Mouse (Mus musculus) hindbrain, embryonic 13.5 days (tissue): ENCODE measurements around the gene Ttc16. TPM values are rescaled to one million over a fixed set of nuclear protein-coding genes. Genes with fewer than 3 reads are reported as not detected.
A peak's percentile ranks its signal among the peaks of the same experiment; 100 is the strongest.

ENCODE experiments used
- ATAC-seq: fragments of 200-750 bp; cut with Nextera tagmentation; 2 replicates; pipeline ENCODE4 v1.8.0; 2017; ENCODE audit warnings: moderate TSS enrichment; ENCODE audit not compliant: low FRiP score
- H3K27ac ChIP-seq: fragments of 300-500 bp; sonication (generic); 2 replicates; pipeline ENCODE4 v1.5.1; 2015; ENCODE audit warnings: inconsistent platforms, mild to moderate bottlenecking, moderate library complexity
- H3K27me3 ChIP-seq: fragments of 300-500 bp; sonication (generic); 2 replicates; pipeline ENCODE4 v1.6.1; 2015; ENCODE audit warnings: mild to moderate bottlenecking, inconsistent platforms
- H3K36me3 ChIP-seq: fragments of 300-500 bp; sonication (generic); 2 replicates; pipeline ENCODE4 v1.6.1; 2015; ENCODE audit warnings: mild to moderate bottlenecking, inconsistent platforms
- H3K4me1 ChIP-seq: fragments of 300-500 bp; sonication (generic); replicated peaks from 2 replicates; pipeline ENCODE4 v1.6.1; 2015; ENCODE audit warnings: inconsistent platforms
- H3K4me2 ChIP-seq: fragments of 300-500 bp; sonication (generic); 2 replicates; pipeline ENCODE4 v1.6.1; 2015; ENCODE audit warnings: inconsistent platforms, mild to moderate bottlenecking, moderate library complexity
- H3K4me3 ChIP-seq: fragments of 300-500 bp; sonication (generic); 2 replicates; pipeline ENCODE4 v1.5.1; 2015; ENCODE audit warnings: mild to moderate bottlenecking, inconsistent platforms
- H3K9ac ChIP-seq: fragments of 300-500 bp; sonication (generic); 2 replicates; pipeline ENCODE4 v1.6.1; 2015; ENCODE audit warnings: mild to moderate bottlenecking, inconsistent platforms
- H3K9me3 ChIP-seq: fragments of 300-500 bp; sonication (generic); 2 replicates; pipeline ENCODE4 v1.6.1; 2016; ENCODE audit warnings: inconsistent platforms
- WGBS: fragments of 180-500 bp; shearing (Covaris S2); methylation state at CpG from one replicate; pipeline ENCODE4 v1.1.7; 2015; 5-methylcytosine and 5-hydroxymethylcytosine counted together
- polyA plus RNA-seq: library from polyadenylated mRNA; unstranded; fragments of >200 nt; fragmentation: Nextera tagmentation; extraction: Ambion mirVana; gene quantifications from 2 replicates; pipeline ENCODE4 v1.2.1, GENCODE M21; 2015

Gene Ttc16
- polyA plus RNA-seq, 1 experiment from 2014 or later, result 1.8 TPM

DNA sequence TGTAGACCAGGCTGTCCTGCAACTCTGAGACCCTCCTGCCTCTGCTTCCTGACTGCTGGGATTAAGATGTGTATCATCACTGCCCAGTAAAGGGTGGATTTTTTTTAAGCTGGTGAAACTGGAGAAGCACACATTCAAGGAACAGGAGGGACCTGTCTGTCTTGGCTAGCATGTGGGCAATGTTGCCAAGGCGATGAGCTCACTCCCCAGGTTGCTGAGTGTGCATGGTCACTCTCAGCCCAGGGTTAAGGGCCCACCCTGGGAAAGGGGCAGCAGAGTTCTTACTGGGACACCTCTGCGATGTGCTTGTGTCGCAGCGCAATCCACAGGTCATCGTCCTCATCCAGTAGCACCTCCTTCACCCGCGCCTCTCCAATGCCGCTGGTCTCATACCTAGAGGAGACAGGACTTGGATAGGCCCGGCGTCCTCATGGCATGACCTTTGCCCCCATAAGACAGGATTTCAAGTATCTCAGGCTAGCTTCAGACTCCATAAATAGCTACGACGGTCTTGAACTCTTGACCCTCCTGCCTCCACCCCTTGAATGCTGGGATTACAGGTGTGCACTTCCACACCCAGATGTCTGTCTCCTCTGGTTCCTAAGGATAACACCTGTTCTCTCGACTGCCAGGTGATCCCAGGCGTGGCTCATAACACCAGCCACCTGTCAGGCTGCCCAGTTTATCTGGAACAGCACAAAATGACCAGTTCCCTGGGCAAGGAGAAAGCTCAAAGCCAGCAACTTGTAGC lies 33.6 kb upstream of the Ttc16 start:
- ATAC-seq, result no peak
- Histone ChIP-seq H3K4me2 (no peak overlapping the region), H3K9ac (no peak overlapping the region), H3K4me3 (no peak overlapping the region), H3K27me3 (no peaks in the 10 kb centered on the region), H3K27ac (no peak overlapping the region), H3K9me3 (no peaks in the 10 kb centered on the region), H3K4me1 (0 out of 2 replicates have a peak, but pooled peaks cover 3% of the 10 kb centered on the region), H3K36me3 (peaks cover 96% of the 10 kb centered on the region)
- 94% methylated on average over 14 of the region's 14 CpGs for WGBS

DNA sequence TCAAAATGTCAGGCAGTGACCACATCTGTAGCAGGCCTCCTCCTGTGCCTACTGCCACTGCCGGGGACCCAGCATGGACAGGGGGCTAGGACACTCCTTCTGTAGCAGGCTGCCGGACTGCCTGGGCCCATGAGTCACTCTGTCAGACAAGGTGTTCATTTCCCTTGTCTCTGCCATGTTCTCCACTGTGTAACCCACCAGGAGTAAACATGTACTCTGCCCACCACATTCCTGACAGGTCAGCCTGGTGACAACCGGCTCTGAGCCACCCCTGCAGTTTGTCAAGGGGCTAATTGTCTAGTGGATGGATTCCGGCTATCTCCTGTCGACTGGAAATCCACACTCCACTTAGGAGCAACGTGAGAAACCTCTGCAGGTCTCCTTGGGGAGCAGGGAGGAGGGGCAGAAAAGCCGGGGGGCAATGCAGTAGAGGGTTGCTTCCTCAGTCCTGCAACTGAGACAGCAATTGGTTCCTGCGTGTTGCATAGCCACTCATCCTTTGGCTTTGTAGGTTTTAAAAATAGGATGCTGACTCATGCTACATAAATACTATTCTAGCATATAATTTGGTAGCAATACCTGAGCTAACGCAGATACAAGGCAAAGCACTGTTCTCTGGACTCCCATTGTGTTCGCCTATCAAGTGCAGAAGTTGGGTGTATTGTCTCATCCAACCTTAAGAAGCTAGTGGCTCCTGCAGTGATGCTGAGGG lies 23.0 kb upstream of the Ttc16 start:
- H3K36me3 ChIP-seq, result peaks cover 100% of the 10 kb centered on the region
- H3K4me2 ChIP-seq, result no peak overlapping the region
- peaks cover 8% of the 10 kb centered on the region; the same call in 1 of the 2 replicates for H3K4me1 ChIP-seq
- no peak overlapping the region for H3K27ac ChIP-seq
- no peak overlapping the region for H3K4me3 ChIP-seq
- ATAC-seq, result no peak
- 65% methylated on average over 10 of the region's 10 CpGs for WGBS
- H3K9ac ChIP-seq, result no peak overlapping the region
- no peaks in the 10 kb centered on the region for H3K9me3 ChIP-seq
- H3K27me3 ChIP-seq, result no peaks in the 10 kb centered on the region

DNA sequence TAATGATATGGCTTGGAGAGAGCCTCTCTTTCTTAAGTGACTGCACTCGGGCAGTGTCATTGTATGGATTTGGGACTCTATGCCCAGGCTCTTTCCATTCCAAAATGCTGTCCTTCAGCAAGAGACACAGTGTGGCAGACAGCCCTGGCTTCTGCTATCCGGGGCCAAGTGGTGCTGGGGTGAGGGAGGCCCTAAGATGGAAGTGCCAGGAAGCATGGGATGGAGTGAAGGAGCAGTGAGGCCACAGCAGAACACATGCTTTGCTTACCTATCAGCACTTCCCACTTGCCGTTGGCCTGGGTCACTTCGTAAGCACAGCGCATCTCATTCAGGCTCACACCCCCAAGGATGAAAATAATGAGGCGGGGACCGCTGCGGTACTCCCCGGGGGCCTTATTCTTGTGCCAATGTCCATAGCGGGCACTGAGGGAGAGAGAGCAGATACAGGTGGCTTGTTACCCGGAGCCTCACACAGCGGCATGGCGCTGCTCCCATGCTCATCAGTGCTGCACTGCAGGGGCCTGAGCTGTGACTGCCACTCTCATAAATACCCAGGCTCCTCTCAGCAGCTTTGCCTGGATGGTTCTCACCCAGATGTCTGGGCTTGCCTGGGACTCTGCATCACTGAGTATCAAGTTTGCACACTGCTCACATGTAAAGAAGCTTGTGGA lies 20.4 kb upstream of the Ttc16 start:
- H3K9me3 ChIP-seq, result no peaks in the 10 kb centered on the region
- H3K36me3 ChIP-seq, result peaks cover 96% of the 10 kb centered on the region
- no peak overlapping the region for H3K4me3 ChIP-seq
- H3K27ac ChIP-seq, result no peak overlapping the region
- H3K9ac ChIP-seq, result no peak overlapping the region
- H3K4me1 ChIP-seq, result peaks cover 8% of the 10 kb centered on the region; the same call in 1 of the 2 replicates
- no peak for ATAC-seq
- 73% methylated on average over 13 of the region's 13 CpGs for WGBS
- no peaks in the 10 kb centered on the region for H3K27me3 ChIP-seq
- no peak overlapping the region for H3K4me2 ChIP-seq

DNA sequence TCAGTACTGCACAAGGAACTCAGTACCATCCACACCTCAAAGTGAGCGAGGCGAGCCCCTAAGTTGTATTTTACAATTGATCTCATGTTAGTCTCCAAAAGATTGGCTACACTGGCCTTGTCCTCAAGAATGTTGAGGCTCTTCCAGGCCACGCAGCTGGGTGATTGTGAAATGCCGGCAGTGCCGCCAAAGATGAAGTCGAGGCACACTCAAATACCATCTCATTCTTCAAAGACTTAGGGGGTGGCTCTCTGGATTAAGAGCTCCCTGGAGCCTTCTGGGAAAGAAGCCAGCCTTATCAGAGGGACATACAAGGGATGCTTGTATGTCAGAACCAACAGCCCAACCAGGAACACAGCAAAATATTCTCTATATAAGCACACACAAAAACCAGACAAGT lies 15.9 kb upstream of the Ttc16 start:
- Histone ChIP-seq H3K9ac (no peak overlapping the region), H3K4me2 (no peak overlapping the region), H3K4me3 (no peak overlapping the region), H3K9me3 (no peaks in the 10 kb centered on the region), H3K27ac (no peak overlapping the region), H3K36me3 (peaks cover 81% of the 10 kb centered on the region), H3K27me3 (no peaks in the 10 kb centered on the region), H3K4me1 (peaks cover 4% of the 10 kb centered on the region; the same call in 1 of the 2 replicates)
- 85% methylated on average over 6 of the region's 6 CpGs for WGBS
- ATAC-seq, result no peak

GRCm38 (mm10) chr2:32788581-32788980 lies 13.1 kb upstream of the Ttc16 start:
- H3K9ac ChIP-seq, result no peak overlapping the region
- H3K27ac ChIP-seq, result no peak overlapping the region
- 61% methylated on average over 2 of the region's 2 CpGs for WGBS
- no peak overlapping the region for H3K4me2 ChIP-seq
- 0 out of 2 replicates have a peak, but pooled peaks cover 5% of the 10 kb centered on the region for H3K4me1 ChIP-seq
- H3K9me3 ChIP-seq, result no peaks in the 10 kb centered on the region
- no peak for ATAC-seq
- no peaks in the 10 kb centered on the region for H3K27me3 ChIP-seq
- H3K36me3 ChIP-seq, result peaks cover 54% of the 10 kb centered on the region
- no peak overlapping the region for H3K4me3 ChIP-seq

- Histone ChIP-seq H3K4me3 (no peak overlapping the region), H3K9ac (no peak overlapping the region), H3K27ac (no peak overlapping the region), H3K27me3 (no peaks in the 10 kb centered on the region), H3K36me3 (peaks cover 42% of the 10 kb centered on the region), H3K4me2 (no peak overlapping the region), H3K4me1 (0 out of 2 replicates have a peak, but pooled peaks cover 5% of the 10 kb centered on the region), H3K9me3 (no peaks in the 10 kb centered on the region)
- 54% methylated on average over 6 of the region's 6 CpGs for WGBS
- ATAC-seq, result no peak
Measured at GRCm38 (mm10) chr2:32787176-32787575, 11.7 kb upstream of the Ttc16 start.

- 71% methylated on average over 4 of the region's 4 CpGs for WGBS
- H3K27ac ChIP-seq, result no peak within 1 kb of the TSS; the same call in 1 of the 2 replicates
- no peaks in the 10 kb centered on the region for H3K9me3 ChIP-seq
- H3K4me1 ChIP-seq, result 0 out of 2 replicates have a peak, but pooled peaks cover 5% of the 10 kb centered on the region
- peak within 1 kb of the TSS; percentile 46; the same call in 1 of the 2 replicates for H3K9ac ChIP-seq
- peaks cover 13% of the 10 kb centered on the region for H3K36me3 ChIP-seq
- H3K4me2 ChIP-seq, result no peak within 1 kb of the TSS
- no peak for ATAC-seq
- no peaks in the 10 kb centered on the region for H3K27me3 ChIP-seq
- H3K4me3 ChIP-seq, result no peak within 1 kb of the TSS
Measured at GRCm38 (mm10) chr2:32784048-32784681, 8.7 kb upstream of the Ttc16 start, which contains the start of gene Cfap157. Gene Cfap157 (minus strand): TSS chr2:32784428.

DNA sequence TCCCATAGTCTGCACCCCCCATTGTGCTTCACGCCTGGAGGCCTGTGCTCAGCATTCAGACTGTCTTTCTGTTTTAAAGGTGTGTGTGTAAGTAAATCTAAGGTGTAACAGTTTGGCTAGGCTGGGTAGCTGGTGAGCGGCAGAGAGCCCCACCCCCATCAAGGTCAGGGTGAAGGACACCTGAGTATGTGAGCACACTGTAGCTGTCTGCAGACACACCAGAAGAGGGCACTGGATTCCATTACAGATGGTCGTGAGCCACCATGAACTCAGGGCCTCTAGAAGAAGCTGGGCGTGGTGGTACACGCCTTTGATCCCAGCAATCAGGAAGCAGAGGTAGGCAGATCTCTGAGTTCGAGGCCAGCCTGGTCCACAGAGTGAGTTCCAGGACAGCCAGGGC lies 6.3 kb upstream of the Ttc16 start:
- no peaks in the 10 kb centered on the region for H3K9me3 ChIP-seq
- 80% methylated on average over 6 of the region's 6 CpGs for WGBS
- H3K36me3 ChIP-seq, result no peaks in the 10 kb centered on the region
- 0 out of 2 replicates have a peak, but pooled peaks cover 7% of the 10 kb centered on the region for H3K4me1 ChIP-seq
- H3K4me2 ChIP-seq, result no peak overlapping the region
- no peak overlapping the region for H3K4me3 ChIP-seq
- no peak overlapping the region for H3K9ac ChIP-seq
- H3K27ac ChIP-seq, result no peak overlapping the region
- peaks cover 6% of the 10 kb centered on the region for H3K27me3 ChIP-seq
- no peak for ATAC-seq

GRCm38 (mm10) chr2:32779714-32780113 lies 4.3 kb upstream of the Ttc16 start:
- Histone ChIP-seq H3K4me2 (no peak overlapping the region), H3K9me3 (no peaks in the 10 kb centered on the region), H3K27me3 (peaks cover 12% of the 10 kb centered on the region), H3K4me3 (no peak overlapping the region), H3K9ac (no peak overlapping the region), H3K36me3 (no peaks in the 10 kb centered on the region), H3K4me1 (peaks cover 21% of the 10 kb centered on the region), H3K27ac (no peak overlapping the region)
- WGBS, result 94% methylated on average over 6 of the region's 6 CpGs
- no peak for ATAC-seq

DNA sequence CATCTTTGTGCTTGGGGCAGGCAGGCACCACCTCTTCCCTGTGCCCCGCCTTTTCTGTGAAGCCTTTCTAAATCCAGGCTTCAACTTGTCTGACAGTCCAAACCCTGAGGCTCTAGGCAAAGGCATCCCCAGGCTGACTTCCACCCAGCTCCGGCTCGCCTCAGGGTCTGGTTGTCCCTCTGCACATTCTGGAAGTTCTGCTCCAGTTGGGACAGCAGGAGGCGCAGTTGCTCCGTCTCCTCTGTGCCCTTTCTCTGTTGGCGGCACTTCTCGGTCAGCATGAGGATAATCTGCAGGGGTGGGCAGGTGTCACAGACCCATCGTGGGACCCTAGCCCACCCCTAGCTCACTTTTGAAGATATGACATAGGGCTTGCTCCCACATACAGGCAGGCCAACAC lies 3.7 kb upstream of the Ttc16 start:
- no peak for ATAC-seq
- Histone ChIP-seq H3K4me2 (no peak overlapping the region), H3K27ac (no peak overlapping the region), H3K36me3 (no peaks in the 10 kb centered on the region), H3K4me3 (no peak overlapping the region), H3K9me3 (no peaks in the 10 kb centered on the region), H3K4me1 (peaks cover 20% of the 10 kb centered on the region), H3K9ac (no peak overlapping the region), H3K27me3 (peaks cover 12% of the 10 kb centered on the region)
- 15% methylated on average over 8 of the region's 8 CpGs for WGBS

- H3K9ac ChIP-seq, result peak overlapping the region; percentile 24; the same call in 1 of the 2 replicates
- peaks cover 18% of the 10 kb centered on the region for H3K4me1 ChIP-seq
- H3K36me3 ChIP-seq, result no peaks in the 10 kb centered on the region
- no peak overlapping the region for H3K27ac ChIP-seq
- ATAC-seq, result no peak
- H3K4me2 ChIP-seq, result no peak overlapping the region
- peaks cover 12% of the 10 kb centered on the region for H3K27me3 ChIP-seq
- no peaks in the 10 kb centered on the region for H3K9me3 ChIP-seq
- WGBS, result 92% methylated on average over 6 of the region's 6 CpGs
- no peak overlapping the region for H3K4me3 ChIP-seq
Measured at GRCm38 (mm10) chr2:32778081-32778480, 2.6 kb upstream of the Ttc16 start.

GRCm38 (mm10) chr2:32776192-32776591 lies 759 bp upstream of the Ttc16 start:
- Histone ChIP-seq H3K4me3 (peak overlapping the region; percentile 56), H3K27ac (no peak overlapping the region), H3K4me1 (peaks cover 20% of the 10 kb centered on the region), H3K27me3 (peaks cover 12% of the 10 kb centered on the region), H3K9me3 (no peaks in the 10 kb centered on the region), H3K36me3 (no peaks in the 10 kb centered on the region), H3K4me2 (peak overlapping the region; percentile 67), H3K9ac (peak overlapping the region; percentile 72)
- no peak for ATAC-seq
- WGBS, result 17% methylated on average over 22 of the region's 22 CpGs
